Mouse (Mus musculus): ENCODE results near the gene Serpina3a.

DNA sequence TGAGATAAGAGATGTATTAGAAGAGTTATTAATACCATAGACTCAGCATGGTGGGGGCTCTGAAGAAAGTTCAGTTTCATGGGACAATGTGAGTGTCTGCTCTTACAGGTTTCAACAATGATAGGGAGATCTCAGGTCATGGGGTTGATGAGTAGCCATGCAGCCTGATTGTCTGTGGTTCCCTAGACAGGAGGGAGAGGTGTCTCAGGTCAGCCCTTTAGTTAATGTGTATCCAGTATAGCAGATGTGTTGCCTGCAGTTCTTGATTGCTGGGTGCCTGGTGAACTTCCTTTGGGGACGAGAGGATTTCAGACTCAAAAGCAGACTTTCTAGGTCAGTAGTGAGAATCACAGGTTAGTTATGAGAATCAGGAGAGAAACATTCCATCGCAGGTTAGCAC, 4.0 kb upstream of the Serpina3a start:
- TF ChIP-seq POLR2A (IDR thresholded peaks at IDR 0.05; ENCODE audit: low read depth, low read length) (no peak), EP300 (IDR thresholded peaks at IDR 0.05; ENCODE audit: low read length) (no peak), ELF1 (IDR thresholded peaks at IDR 0.05; ENCODE audit: low read depth, low read length) (no peak), ETS1 (conservative IDR thresholded peaks at IDR 0.05; ENCODE audit: low read depth, low read length) (no peak), E2F4 (IDR thresholded peaks at IDR 0.05; ENCODE audit: insufficient replicate concordance, low read depth, low read length) (no peak)

Data from CH12.LX (cell line).